Mouse (Mus musculus) testis, adult 10 weeks (tissue): ENCODE results near the gene Nat14. TPM values are rescaled to one million over a fixed set of nuclear protein-coding genes. Genes with fewer than 3 reads are reported as not detected.

ENCODE experiments used
- polyA plus RNA-seq: library from polyadenylated mRNA; stranded (reverse); fragments of 350-450 nt; fragmentation: Illumina TruSeq; extraction: RNeasy Lipid Tissue Mini Kit (QIAGEN cat#74804); gene quantifications from one replicate; pipeline ENCODE4 v1.2.3, GENCODE M21; 2014; ENCODE audit warnings: low read depth, low replicate concordance

Gene Nat14
- 0.67 TPM for polyA plus RNA-seq

GRCm38 (mm10) chr7:4921824-4922482 is at the start of gene Nat14:
Gene Nat14, plus strand, starts transcription at chr7:4922028.

GRCm38 (mm10) chr7:4876753-4877221 is 45.0 kb upstream of the Nat14 start, which contains the start of gene Isoc2a:
Gene Isoc2a, plus strand, starts transcription at chr7:4877153.

GRCm38 (mm10) chr7:4906466-4906950 is 15.3 kb upstream of the Nat14 start, which contains the start of gene Gm36210:
Gene Gm36210, minus strand, starts transcription at chr7:4906516.

GRCm38 (mm10) chr7:4915007-4915665 is 6.7 kb upstream of the Nat14 start, which contains the start of gene Zfp628:
Gene Zfp628, plus strand, starts transcription at chr7:4915217.

GRCm38 (mm10) chr7:4925441-4926381 is 3.9 kb downstream of the Nat14 start, which contains the start of gene Ssc5d:
Gene Ssc5d, plus strand, starts transcription at chr7:4925785.

GRCm38 (mm10) chr7:4964272-4964671 is 42.4 kb downstream of the Nat14 start, which contains the start of gene Sbk2:
Gene Sbk2, minus strand, starts transcription at chr7:4964406.

GRCm38 (mm10) chr7:4971068-4971467 is 49.2 kb downstream of the Nat14 start, which contains the start of gene Sbk3:
Gene Sbk3, minus strand, starts transcription at chr7:4971168.

Other genes starting within 250 kb of the Nat14 start
- gene Hspbp1, start 237.0 kb upstream of the Nat14 start, polyA plus RNA-seq = 1.2 TPM
- gene Brsk1, start 231.4 kb upstream of the Nat14 start, polyA plus RNA-seq = 3.7 TPM
- gene Tmem150b, start 196.8 kb upstream of the Nat14 start, polyA plus RNA-seq = not detected
- 0.18 TPM for gene Kmt5c, start 181.9 kb upstream of the Nat14 start, polyA plus RNA-seq
- 13.6 TPM for gene Cox6b2, start 168.9 kb upstream of the Nat14 start, polyA plus RNA-seq
- 175 TPM for gene Fam71e2, start 150.7 kb upstream of the Nat14 start, polyA plus RNA-seq
- gene Il11, start 139.2 kb upstream of the Nat14 start, polyA plus RNA-seq = 1.5 TPM
- gene Tmem190, start 139.1 kb upstream of the Nat14 start, polyA plus RNA-seq = 21.8 TPM
- not detected for gene Tmem238, start 132.4 kb upstream of the Nat14 start, polyA plus RNA-seq
- gene Rpl28, start 129.2 kb upstream of the Nat14 start, polyA plus RNA-seq = 9.0 TPM
- 58.0 TPM for gene Ube2s, start 109.4 kb upstream of the Nat14 start, polyA plus RNA-seq
- gene Shisa7, start 77.3 kb upstream of the Nat14 start, polyA plus RNA-seq = 3.5 TPM
- gene Isoc2b, start 51.8 kb upstream of the Nat14 start, polyA plus RNA-seq = 1.2 TPM
- gene Isoc2a, start 44.9 kb upstream of the Nat14 start, polyA plus RNA-seq = 1.8 TPM
- gene Gm36210, start 15.5 kb upstream of the Nat14 start, polyA plus RNA-seq = not detected
- not detected for gene Zfp628, start 6.8 kb upstream of the Nat14 start, polyA plus RNA-seq
- gene Ssc5d, start 3.8 kb downstream of the Nat14 start, polyA plus RNA-seq = not detected
- gene Sbk2, start 42.4 kb downstream of the Nat14 start, polyA plus RNA-seq = not detected
- gene Sbk3, start 49.1 kb downstream of the Nat14 start, polyA plus RNA-seq = 0.20 TPM
- gene Zfp579, start 74.1 kb downstream of the Nat14 start, polyA plus RNA-seq = 3.8 TPM
- gene Zfp524, start 92.4 kb downstream of the Nat14 start, polyA plus RNA-seq = not detected
- 21.5 TPM for gene Fiz1, start 92.7 kb downstream of the Nat14 start, polyA plus RNA-seq
- gene Gm44973, start 93.5 kb downstream of the Nat14 start, polyA plus RNA-seq = not detected
- gene Zfp865, start 98.3 kb downstream of the Nat14 start, polyA plus RNA-seq = 4.3 TPM
- gene Ccdc106, start 98.5 kb downstream of the Nat14 start, polyA plus RNA-seq = 1.6 TPM
- gene 4632433K11Rik, start 112.1 kb downstream of the Nat14 start, polyA plus RNA-seq = 0.83 TPM
- gene Zfp784, start 116.4 kb downstream of the Nat14 start, polyA plus RNA-seq = 3.4 TPM
- 0.32 TPM for gene Zfp580, start 129.5 kb downstream of the Nat14 start, polyA plus RNA-seq
- gene U2af2, start 140.1 kb downstream of the Nat14 start, polyA plus RNA-seq = 8.7 TPM
- 2.7 TPM for gene Epn1, start 158.2 kb downstream of the Nat14 start, polyA plus RNA-seq
- gene Rfpl4, start 194.9 kb downstream of the Nat14 start, polyA plus RNA-seq = 0.20 TPM
- 159 TPM for gene Rasl2-9, start 203.9 kb downstream of the Nat14 start, polyA plus RNA-seq
- gene Vmn1r55, start 227.6 kb downstream of the Nat14 start, polyA plus RNA-seq = 0.01 TPM